Mouse (Mus musculus) heart, embryonic 15.5 days (tissue): ENCODE results near the gene Nlgn3. TPM values are rescaled to one million over a fixed set of nuclear protein-coding genes. Genes with fewer than 3 reads are reported as not detected.

ENCODE experiments used
- ATAC-seq: fragments of 200-750 bp; cut with Nextera tagmentation; replicated peaks from 2 replicates; pipeline ENCODE4 v1.8.0; 2017; ENCODE audit warnings: low read depth, moderate TSS enrichment; ENCODE audit not compliant: insufficient number of reproducible peaks, insufficient read depth, low FRiP score
- H3K27ac ChIP-seq: fragments of 300-500 bp; sonication (generic); 2 replicates; pipeline ENCODE4 v1.5.1; 2015; ENCODE audit warnings: mild to moderate bottlenecking, inconsistent platforms
- H3K27me3 ChIP-seq: fragments of 300-500 bp; sonication (generic); 2 replicates; pipeline ENCODE4 v1.6.1; 2015; ENCODE audit warnings: inconsistent platforms
- H3K36me3 ChIP-seq: fragments of 300-500 bp; sonication (generic); 2 replicates; pipeline ENCODE4 v1.6.1; 2015; ENCODE audit warnings: mild to moderate bottlenecking, inconsistent platforms
- H3K4me1 ChIP-seq: fragments of 300-500 bp; sonication (generic); replicated peaks from 2 replicates; pipeline ENCODE4 v1.6.1; 2015; ENCODE audit warnings: inconsistent platforms
- H3K4me2 ChIP-seq: fragments of 300-500 bp; sonication (generic); 2 replicates; pipeline ENCODE4 v1.6.1; 2015; ENCODE audit warnings: inconsistent platforms, mild to moderate bottlenecking, moderate library complexity
- H3K4me3 ChIP-seq: fragments of 300-500 bp; sonication (generic); 2 replicates; pipeline ENCODE4 v1.5.1; 2015; ENCODE audit warnings: mild to moderate bottlenecking, inconsistent platforms
- H3K9ac ChIP-seq: fragments of 300-500 bp; sonication (generic); 2 replicates; pipeline ENCODE4 v1.6.1; 2015; ENCODE audit warnings: mild to moderate bottlenecking, inconsistent platforms
- H3K9me3 ChIP-seq: fragments of 300-500 bp; sonication (generic); replicated peaks from 2 replicates; pipeline ENCODE4 v1.6.1; 2016; ENCODE audit warnings: inconsistent platforms
- WGBS: fragments of 180-500 bp; shearing (Covaris S2); methylation state at CpG from one replicate; pipeline ENCODE4 v1.1.7; 2015; ENCODE audit warnings: mixed read lengths; 5-methylcytosine and 5-hydroxymethylcytosine counted together
- polyA plus RNA-seq: library from polyadenylated mRNA; unstranded; fragments of >200 nt; fragmentation: Nextera tagmentation; extraction: Ambion mirVana; gene quantifications from 2 replicates; pipeline ENCODE4 v1.2.1, GENCODE M21; 2015

The Nlgn3 gene
- 1.7 and 3.3 TPM in 2 replicates for polyA plus RNA-seq

DNA sequence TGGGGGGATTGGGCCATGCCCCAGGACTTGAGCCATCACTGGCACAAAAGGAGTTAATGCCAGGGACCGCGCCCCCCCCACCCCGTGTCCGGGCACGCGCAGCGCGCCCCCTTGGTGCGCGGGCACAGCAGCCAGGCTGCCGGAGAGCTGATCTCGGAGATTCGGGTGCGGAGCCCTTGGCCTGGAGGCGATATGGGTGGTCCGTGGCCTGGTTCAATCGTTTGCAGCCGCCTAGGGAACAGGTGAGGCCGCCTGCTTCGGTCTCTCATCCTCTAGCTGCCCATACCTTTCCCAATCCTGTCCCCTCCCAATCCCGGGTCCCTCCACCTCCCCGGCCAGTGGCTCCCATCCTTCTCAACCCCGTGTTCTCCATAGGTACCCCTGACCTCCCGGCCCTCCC, at the start of gene Nlgn3:
TSS of gene Nlgn3 (plus strand) at position 114 of the 400 bp plus-strand sequence.
- H3K4me3 ChIP-seq, result peak within 1 kb of the TSS; percentile 41
- H3K9ac ChIP-seq, result no peak within 1 kb of the TSS
- ATAC-seq, result no peak
- WGBS, result 18% methylated on average over 24 of the region's 24 CpGs
- no peaks in the 10 kb centered on the region for H3K9me3 ChIP-seq
- H3K27me3 ChIP-seq, result no peaks in the 10 kb centered on the region
- peaks cover 14% of the 10 kb centered on the region; the same call in 1 of the 2 replicates for H3K36me3 ChIP-seq
- H3K27ac ChIP-seq, result no peak within 1 kb of the TSS
- peaks cover 2% of the 10 kb centered on the region; the same call in 1 of the 2 replicates for H3K4me1 ChIP-seq
- peak within 1 kb of the TSS; percentile 62 for H3K4me2 ChIP-seq

DNA sequence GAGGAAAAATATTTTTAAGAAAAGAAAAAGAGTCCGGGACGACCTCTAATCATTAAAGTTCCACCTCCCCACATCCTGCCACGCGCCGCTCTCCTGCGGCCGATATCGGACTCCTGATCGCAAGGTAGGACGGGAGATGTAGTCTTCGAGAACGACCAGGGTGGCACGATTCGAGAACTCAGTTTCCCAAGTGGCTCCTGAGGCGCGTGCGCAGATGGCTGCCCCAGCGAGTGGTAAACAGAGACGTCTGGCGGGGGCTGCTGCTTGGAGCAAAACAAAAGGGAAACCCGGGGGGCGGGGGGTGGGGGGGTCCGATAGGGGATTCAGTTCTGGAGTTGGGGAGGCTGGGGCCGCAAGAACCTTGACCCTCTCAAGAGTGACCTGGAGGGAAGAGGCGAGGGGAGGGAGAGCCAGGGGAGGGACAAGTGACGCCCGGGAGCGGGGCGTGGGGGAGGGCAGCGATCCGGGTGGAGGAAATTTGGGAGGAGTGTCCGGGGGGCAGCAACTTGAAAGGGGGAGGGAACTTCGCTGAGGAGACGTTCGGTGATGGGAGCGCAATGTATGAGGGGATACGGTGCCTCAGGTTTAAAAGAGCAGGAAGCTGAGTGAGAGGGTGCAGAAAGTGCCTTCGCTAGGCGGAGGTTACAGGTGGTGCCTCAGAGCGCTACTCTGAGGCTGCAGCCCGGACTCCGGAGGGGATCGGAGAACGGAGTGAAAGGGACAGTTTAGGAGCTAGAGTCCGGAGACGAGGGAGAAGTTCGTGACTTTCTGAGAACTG, 44.8 kb upstream of the Nlgn3 start, which contains the start of gene Foxo4:
TSS of gene Foxo4 (plus strand) at position 577 of the 778 bp plus-strand sequence.
- 15% methylated on average over 47 of the region's 47 CpGs for WGBS
- peak; percentile 84 for ATAC-seq
- no peaks in the 10 kb centered on the region for H3K9me3 ChIP-seq
- H3K4me3 ChIP-seq, result peak within 1 kb of the TSS; percentile 65
- no peaks in the 10 kb centered on the region for H3K27me3 ChIP-seq
- H3K4me2 ChIP-seq, result peak within 1 kb of the TSS; percentile 82
- H3K36me3 ChIP-seq, result no peaks in the 10 kb centered on the region
- peak within 1 kb of the TSS; percentile 71 for H3K27ac ChIP-seq
- peaks cover 11% of the 10 kb centered on the region for H3K4me1 ChIP-seq
- peak within 1 kb of the TSS; percentile 71 for H3K9ac ChIP-seq

DNA sequence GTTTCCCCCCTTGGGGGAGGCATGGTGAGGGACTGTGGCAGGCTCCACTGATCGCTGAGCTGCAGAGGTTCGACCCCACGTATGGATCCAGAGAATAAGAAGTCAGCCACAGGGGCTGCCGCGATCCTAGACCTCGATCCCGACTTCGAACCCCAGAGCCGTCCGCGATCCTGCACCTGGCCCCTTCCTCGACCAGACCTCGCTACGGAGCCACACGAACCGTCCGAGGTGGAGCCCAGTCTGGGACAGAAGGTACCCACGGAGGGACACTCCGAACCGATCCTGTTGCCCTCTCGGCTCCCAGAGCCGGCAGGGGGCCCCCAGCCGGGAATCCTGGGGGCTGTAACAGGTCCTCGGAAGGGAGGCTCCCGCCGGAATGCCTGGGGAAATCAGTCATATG, 44.2 kb upstream of the Nlgn3 start:
- peak overlapping the region; percentile 65 for H3K4me3 ChIP-seq
- H3K27me3 ChIP-seq, result no peaks in the 10 kb centered on the region
- peaks cover 11% of the 10 kb centered on the region for H3K4me1 ChIP-seq
- no peaks in the 10 kb centered on the region for H3K36me3 ChIP-seq
- peak overlapping the region; percentile 71 for H3K9ac ChIP-seq
- 12% methylated on average over 26 of the region's 26 CpGs for WGBS
- 0 out of 2 replicates have a peak, but pooled peaks have one; percentile 5 for ATAC-seq
- peak overlapping the region; percentile 82 for H3K4me2 ChIP-seq
- H3K27ac ChIP-seq, result peak overlapping the region; percentile 71
- H3K9me3 ChIP-seq, result no peaks in the 10 kb centered on the region

DNA sequence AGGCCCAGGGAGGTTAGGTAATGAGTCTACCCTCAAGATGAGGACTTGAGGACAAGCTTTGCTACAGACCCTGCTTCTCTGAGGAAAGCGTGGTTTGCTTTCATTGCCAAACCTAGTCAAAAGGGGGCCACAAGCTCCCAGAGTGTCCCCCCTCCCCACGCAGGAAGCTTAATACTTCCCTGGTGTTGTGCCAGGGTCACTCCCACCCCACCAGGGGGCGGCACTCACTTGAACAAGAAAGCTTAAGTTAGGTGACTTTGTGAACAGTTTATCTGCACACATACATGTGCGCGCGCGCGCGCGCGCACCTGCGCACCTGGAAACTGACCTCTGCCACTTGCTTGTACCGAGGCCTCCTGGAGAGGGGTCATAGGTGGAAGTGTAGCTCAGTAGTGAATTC, 42.4 kb upstream of the Nlgn3 start:
- ATAC-seq, result no peak
- peaks cover 21% of the 10 kb centered on the region for H3K4me1 ChIP-seq
- no peaks in the 10 kb centered on the region for H3K27me3 ChIP-seq
- no peaks in the 10 kb centered on the region for H3K36me3 ChIP-seq
- H3K4me2 ChIP-seq, result no peak overlapping the region
- WGBS, result 78% methylated on average over 13 of the region's 13 CpGs
- H3K9ac ChIP-seq, result no peak overlapping the region
- H3K4me3 ChIP-seq, result no peak overlapping the region
- no peak overlapping the region for H3K27ac ChIP-seq
- no peaks in the 10 kb centered on the region for H3K9me3 ChIP-seq

DNA sequence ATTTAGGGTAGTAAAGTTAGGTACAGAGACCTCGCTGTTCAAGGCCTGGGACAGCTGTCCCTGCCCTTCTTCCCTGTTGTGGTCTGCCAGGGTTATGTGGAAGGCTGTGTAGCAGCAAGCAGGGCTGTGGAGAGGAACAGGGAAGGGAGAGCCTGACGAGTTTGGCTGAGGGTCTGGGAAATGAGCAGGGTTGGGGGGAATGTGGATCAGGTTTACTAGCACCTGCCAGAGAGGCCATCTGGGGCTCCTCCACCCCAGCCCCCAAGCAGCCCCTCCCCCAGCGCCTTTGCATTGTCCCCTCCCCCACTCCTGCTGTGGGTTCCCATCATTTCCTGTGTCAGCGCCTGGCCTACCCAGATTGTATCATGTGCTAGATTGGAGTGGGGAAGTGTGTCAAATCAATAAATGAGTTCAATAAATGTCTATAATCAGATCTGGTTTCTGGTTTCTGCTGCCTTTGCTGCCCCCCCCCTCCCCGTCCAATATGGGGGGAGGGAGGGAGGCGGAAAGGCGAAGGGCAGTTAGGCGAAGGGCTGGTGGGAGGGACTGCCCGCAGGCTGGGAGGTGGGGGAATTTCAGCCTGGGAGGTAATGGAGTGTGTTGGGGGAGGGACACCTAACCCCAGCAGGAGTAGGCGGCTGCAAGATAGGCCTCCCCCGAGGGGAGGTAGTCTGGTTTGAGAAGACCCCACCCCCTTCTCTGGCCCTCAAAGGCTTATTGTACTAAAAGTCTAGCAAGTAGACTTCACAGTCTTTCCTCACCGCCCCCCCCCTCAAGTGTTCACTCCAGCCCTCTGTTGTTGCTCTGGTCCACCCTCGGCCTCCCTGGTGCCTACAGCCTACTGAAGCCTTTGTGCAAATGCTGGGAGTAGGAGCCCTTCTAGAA, 38.3 kb upstream of the Nlgn3 start:
- peak overlapping the region; percentile 30; the same call in 1 of the 2 replicates for H3K4me2 ChIP-seq

DNA sequence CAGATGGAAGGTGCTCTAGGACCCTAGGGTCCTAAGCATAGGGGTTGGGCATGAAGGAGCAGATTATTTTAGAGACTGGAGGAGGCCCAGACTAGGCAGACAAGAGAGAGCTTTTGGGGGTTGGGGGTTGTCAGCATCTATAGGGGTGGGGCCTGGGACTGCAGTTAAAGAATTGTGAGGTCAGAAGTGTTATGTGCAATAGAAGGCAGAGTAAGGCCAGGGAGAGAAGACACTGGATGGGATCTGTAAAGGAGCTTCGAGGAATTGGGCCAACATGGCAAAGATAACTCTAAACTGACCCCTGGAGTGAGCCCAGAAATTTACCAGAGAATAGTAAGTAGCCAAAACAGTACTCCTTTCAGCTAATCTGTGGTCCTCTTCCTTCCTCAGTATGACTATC, 35.1 kb upstream of the Nlgn3 start, which contains the start of gene Gm614:
TSS of gene Gm614 (minus strand) at position 101 of the 400 bp plus-strand sequence.
- peaks cover 10% of the 10 kb centered on the region for H3K4me1 ChIP-seq
- H3K9me3 ChIP-seq, result no peaks in the 10 kb centered on the region
- no peak for ATAC-seq
- no peak within 1 kb of the TSS for H3K9ac ChIP-seq
- H3K36me3 ChIP-seq, result no peaks in the 10 kb centered on the region
- WGBS, result 80% methylated on average over 1 of the region's 1 CpGs
- no peak within 1 kb of the TSS for H3K4me2 ChIP-seq
- no peaks in the 10 kb centered on the region for H3K27me3 ChIP-seq
- no peak within 1 kb of the TSS for H3K4me3 ChIP-seq
- no peak within 1 kb of the TSS for H3K27ac ChIP-seq

More for the DNA sequence above, 38.3 kb upstream of the Nlgn3 start:
- H3K36me3 ChIP-seq, result no peaks in the 10 kb centered on the region
- H3K4me3 ChIP-seq, result no peak overlapping the region
- H3K27me3 ChIP-seq, result no peaks in the 10 kb centered on the region
- H3K9me3 ChIP-seq, result no peaks in the 10 kb centered on the region
- 25% methylated on average over 12 of the region's 13 CpGs for WGBS
- H3K9ac ChIP-seq, result no peak overlapping the region
- H3K4me1 ChIP-seq, result peaks cover 18% of the 10 kb centered on the region
- ATAC-seq, result peak; percentile 55; the same call in 1 of the 2 replicates
- peak overlapping the region; percentile 6; the same call in 1 of the 2 replicates for H3K27ac ChIP-seq

DNA sequence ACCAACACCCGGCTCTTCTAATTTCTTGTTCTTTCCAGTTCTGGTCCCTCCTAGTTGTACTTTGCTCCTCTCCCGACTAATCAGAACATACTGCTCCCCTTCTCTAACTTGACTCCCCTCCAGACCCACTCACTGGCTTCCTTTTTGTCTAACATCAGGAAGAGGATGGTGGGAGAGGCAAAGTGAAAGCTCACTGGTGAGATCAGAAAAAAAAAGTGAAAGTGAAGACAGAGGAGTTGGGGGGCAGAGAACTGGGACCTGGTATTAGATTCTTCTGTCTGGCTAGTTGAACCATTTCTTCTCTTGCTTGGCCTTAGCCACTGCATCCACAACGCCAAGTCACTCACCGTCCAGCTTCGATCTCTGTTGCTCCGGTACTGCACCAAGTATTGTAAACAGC, 32.3 kb upstream of the Nlgn3 start:
- Histone ChIP-seq H3K4me2 (no peak overlapping the region), H3K36me3 (no peaks in the 10 kb centered on the region), H3K27me3 (no peaks in the 10 kb centered on the region), H3K9me3 (no peaks in the 10 kb centered on the region), H3K27ac (no peak overlapping the region), H3K4me1 (no peaks in the 10 kb centered on the region), H3K4me3 (no peak overlapping the region), H3K9ac (no peak overlapping the region)
- ATAC-seq, result no peak
- 84% methylated on average over 6 of the region's 6 CpGs for WGBS

DNA sequence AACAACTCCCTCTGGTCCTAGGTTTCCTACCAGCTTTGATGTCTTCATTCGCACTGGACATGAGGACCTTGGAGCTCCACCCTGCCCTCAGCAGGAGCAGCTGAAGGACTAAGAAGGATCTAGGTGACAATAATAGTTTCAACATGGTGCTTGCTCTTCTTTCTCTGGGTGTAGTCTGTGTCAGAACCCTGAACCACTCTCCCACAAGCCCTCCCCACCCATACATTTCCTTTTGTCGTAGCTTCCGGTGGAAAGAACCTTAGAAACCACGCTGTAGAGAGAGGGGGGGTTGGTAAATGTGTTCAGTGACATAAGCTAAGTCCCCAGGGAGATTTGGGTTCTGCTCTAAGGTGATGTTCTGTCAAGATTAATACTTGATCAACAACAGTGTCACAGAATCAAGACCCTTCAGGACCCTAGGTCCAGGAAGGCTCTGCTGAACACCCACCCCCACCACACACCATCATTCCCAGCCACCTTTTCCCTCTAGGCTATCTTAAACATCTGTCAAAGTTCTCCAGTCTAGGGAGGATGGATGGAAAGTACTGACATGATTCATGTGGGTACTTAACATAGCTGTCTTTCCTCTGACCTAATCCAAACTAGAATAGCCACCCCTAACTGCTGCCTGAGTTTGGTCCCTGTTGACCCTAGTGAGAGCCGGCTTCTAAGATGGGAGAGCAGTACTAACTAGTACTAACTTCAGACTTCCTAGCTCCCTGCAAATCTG, 30.8 kb upstream of the Nlgn3 start, which contains the start of gene Il2rg:
TSS of gene Il2rg (minus strand) at position 231 of the 730 bp plus-strand sequence.
- Histone ChIP-seq H3K4me2 (peak within 1 kb of the TSS; percentile 15; the same call in 1 of the 2 replicates), H3K36me3 (no peaks in the 10 kb centered on the region), H3K4me1 (no peaks in the 10 kb centered on the region), H3K27me3 (no peaks in the 10 kb centered on the region), H3K9me3 (no peaks in the 10 kb centered on the region), H3K27ac (no peak within 1 kb of the TSS), H3K4me3 (peak within 1 kb of the TSS; percentile 21; the same call in 1 of the 2 replicates), H3K9ac (no peak within 1 kb of the TSS)
- 41% methylated on average over 5 of the region's 5 CpGs for WGBS
- ATAC-seq, result no peak; the same call in 1 of the 2 replicates

DNA sequence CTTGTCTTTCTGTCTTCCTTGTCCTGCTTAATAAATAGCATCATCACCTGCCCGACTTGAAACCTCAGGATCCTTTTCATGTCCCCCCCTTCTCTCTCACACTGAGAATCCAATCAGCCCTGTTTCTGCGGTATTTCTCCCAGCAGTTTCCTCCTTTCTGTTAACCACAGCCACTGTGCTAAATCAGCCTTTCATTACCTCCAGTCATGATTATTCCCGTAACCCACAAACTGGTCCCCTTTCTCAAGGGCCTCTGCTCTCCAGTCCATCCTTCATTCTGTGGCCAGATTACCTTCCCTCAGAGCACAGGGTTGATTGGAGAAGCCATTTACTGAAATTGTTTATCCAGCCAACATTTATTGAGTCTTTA, 30.2 kb upstream of the Nlgn3 start, which contains the start of gene Gm20489:
TSS of gene Gm20489 (minus strand) at position 269 of the 370 bp plus-strand sequence.
- no peaks in the 10 kb centered on the region for H3K4me1 ChIP-seq
- H3K9me3 ChIP-seq, result no peaks in the 10 kb centered on the region
- H3K36me3 ChIP-seq, result no peaks in the 10 kb centered on the region
- no peak within 1 kb of the TSS for H3K9ac ChIP-seq
- ATAC-seq, result no peak
- peak within 1 kb of the TSS; percentile 21; the same call in 1 of the 2 replicates for H3K4me3 ChIP-seq
- H3K4me2 ChIP-seq, result peak within 1 kb of the TSS; percentile 15; the same call in 1 of the 2 replicates
- H3K27me3 ChIP-seq, result no peaks in the 10 kb centered on the region
- WGBS, result 47% methylated on average over 3 of the region's 3 CpGs
- H3K27ac ChIP-seq, result no peak within 1 kb of the TSS

DNA sequence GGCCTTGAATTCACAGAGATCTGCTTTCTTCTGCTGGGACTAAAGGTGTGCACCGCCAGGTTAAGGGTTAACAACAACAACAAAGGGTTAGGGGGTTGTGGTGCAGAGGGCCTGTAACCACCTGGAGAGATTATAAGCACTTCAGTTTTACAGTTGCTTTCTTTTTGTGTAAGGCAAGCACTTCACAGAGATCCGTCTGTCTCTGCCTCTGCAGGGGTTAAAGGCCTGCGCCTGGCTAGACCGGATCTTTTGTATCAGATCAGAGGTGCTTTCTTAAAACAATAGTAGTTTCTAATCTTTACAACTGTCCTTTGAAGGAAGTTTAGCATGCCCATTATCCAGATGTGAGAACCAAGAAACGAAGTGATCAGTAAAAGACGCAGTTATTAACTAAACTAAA, 25.6 kb upstream of the Nlgn3 start:
- H3K9ac ChIP-seq, result peak overlapping the region; percentile 64
- H3K4me3 ChIP-seq, result peak overlapping the region; percentile 66
- H3K36me3 ChIP-seq, result peaks cover 10% of the 10 kb centered on the region
- no peak for ATAC-seq
- H3K4me1 ChIP-seq, result 0 out of 2 replicates have a peak, but pooled peaks cover 4% of the 10 kb centered on the region
- no peaks in the 10 kb centered on the region for H3K9me3 ChIP-seq
- 29% methylated on average over 6 of the region's 6 CpGs for WGBS
- no peaks in the 10 kb centered on the region for H3K27me3 ChIP-seq
- H3K27ac ChIP-seq, result peak overlapping the region; percentile 47; the same call in 1 of the 2 replicates
- peak overlapping the region; percentile 59 for H3K4me2 ChIP-seq
